Mouse (Mus musculus): Measurements from ENCODE around the gene Ell. TPM values are rescaled to one million over a fixed set of nuclear protein-coding genes. Genes with fewer than 3 reads are reported as not detected.

The Ell gene
- polyA plus RNA-seq, 1 experiment from 2014 or later: 17.8 TPM

- H3K9me3 ChIP-seq (ENCODE audit: control insufficient read depth, low read length): no peaks in the 10 kb centered on the region
- ATAC-seq (ENCODE audit: low read depth): no peak
- no peak overlapping the region for H3K4me3 ChIP-seq (ENCODE audit: low read depth, low read length)
- H3K36me3 ChIP-seq (ENCODE audit: control insufficient read depth, insufficient read depth, low read length): no peaks in the 10 kb centered on the region
- no peaks in the 10 kb centered on the region for H3K27me3 ChIP-seq (ENCODE audit: control insufficient read depth, insufficient read depth, low read length)
- no peak overlapping the region for H3K4me2 ChIP-seq (ENCODE audit: low read depth, low read length)
- H3K4me1 ChIP-seq (ENCODE audit: control insufficient read depth, insufficient read depth, low read length): no peaks in the 10 kb centered on the region
- WGBS: 59% methylated on average over 11 of the region's 11 CpGs
- H3K27ac ChIP-seq (ENCODE audit: low read depth, low read length): no peak overlapping the region
- no peak overlapping the region for H3K9ac ChIP-seq (replicated peaks; ENCODE audit: low read depth, low read length)
Observed at GRCm38 (mm10) chr8:70616645-70617044, 77.4 kb downstream of the Ell start.

GRCm38 (mm10) chr8:70617985-70618384 is 78.7 kb downstream of the Ell start:
- Histone ChIP-seq H3K9ac (replicated peaks; ENCODE audit: low read depth, low read length) (no peak overlapping the region), H3K9me3 (ENCODE audit: control insufficient read depth, low read length) (no peaks in the 10 kb centered on the region), H3K4me3 (ENCODE audit: low read depth, low read length) (no peak overlapping the region), H3K4me1 (ENCODE audit: control insufficient read depth, insufficient read depth, low read length) (no peaks in the 10 kb centered on the region), H3K27me3 (ENCODE audit: control insufficient read depth, insufficient read depth, low read length) (no peaks in the 10 kb centered on the region), H3K4me2 (ENCODE audit: low read depth, low read length) (no peak overlapping the region), H3K27ac (ENCODE audit: low read depth, low read length) (no peak overlapping the region), H3K36me3 (ENCODE audit: control insufficient read depth, insufficient read depth, low read length) (no peaks in the 10 kb centered on the region)
- WGBS: 84% methylated on average over 11 of the region's 11 CpGs
- no peak for ATAC-seq (ENCODE audit: low read depth)

- H3K27me3 ChIP-seq (ENCODE audit: control insufficient read depth, insufficient read depth, low read length): no peaks in the 10 kb centered on the region
- H3K4me3 ChIP-seq (ENCODE audit: low read depth, low read length): no peak overlapping the region
- H3K9ac ChIP-seq (replicated peaks; ENCODE audit: low read depth, low read length): no peak overlapping the region
- H3K27ac ChIP-seq (ENCODE audit: low read depth, low read length): no peak overlapping the region
- no peaks in the 10 kb centered on the region for H3K36me3 ChIP-seq (ENCODE audit: control insufficient read depth, insufficient read depth, low read length)
- H3K4me1 ChIP-seq (ENCODE audit: control insufficient read depth, insufficient read depth, low read length): no peaks in the 10 kb centered on the region
- H3K4me2 ChIP-seq (ENCODE audit: low read depth, low read length): no peak overlapping the region
- WGBS: 34% methylated on average over 9 of the region's 9 CpGs
- no peak for ATAC-seq (ENCODE audit: low read depth)
- H3K9me3 ChIP-seq (ENCODE audit: control insufficient read depth, low read length): no peaks in the 10 kb centered on the region
Observed at GRCm38 (mm10) chr8:70618888-70619334, 79.7 kb downstream of the Ell start.

GRCm38 (mm10) chr8:70622220-70622619 is 83.0 kb downstream of the Ell start:
- no peaks in the 10 kb centered on the region for H3K9me3 ChIP-seq (ENCODE audit: control insufficient read depth, low read length)
- no peaks in the 10 kb centered on the region for H3K36me3 ChIP-seq (ENCODE audit: control insufficient read depth, insufficient read depth, low read length)
- H3K27ac ChIP-seq (ENCODE audit: low read depth, low read length): no peak overlapping the region
- no peak overlapping the region for H3K4me3 ChIP-seq (ENCODE audit: low read depth, low read length)
- H3K4me1 ChIP-seq (ENCODE audit: control insufficient read depth, insufficient read depth, low read length): no peaks in the 10 kb centered on the region
- no peaks in the 10 kb centered on the region for H3K27me3 ChIP-seq (ENCODE audit: control insufficient read depth, insufficient read depth, low read length)
- ATAC-seq (ENCODE audit: low read depth): no peak
- WGBS: 67% methylated on average over 3 of the region's 3 CpGs
- no peak overlapping the region for H3K9ac ChIP-seq (replicated peaks; ENCODE audit: low read depth, low read length)
- no peak overlapping the region for H3K4me2 ChIP-seq (ENCODE audit: low read depth, low read length)

GRCm38 (mm10) chr8:70625104-70625503 is 85.8 kb downstream of the Ell start:
- Histone ChIP-seq H3K27me3 (ENCODE audit: control insufficient read depth, insufficient read depth, low read length) (no peaks in the 10 kb centered on the region), H3K9ac (replicated peaks; ENCODE audit: low read depth, low read length) (no peak overlapping the region), H3K4me1 (ENCODE audit: control insufficient read depth, insufficient read depth, low read length) (0 out of 2 replicates have a peak, but pooled peaks cover 7% of the 10 kb centered on the region), H3K27ac (ENCODE audit: low read depth, low read length) (no peak overlapping the region), H3K4me2 (ENCODE audit: low read depth, low read length) (no peak overlapping the region), H3K36me3 (ENCODE audit: control insufficient read depth, insufficient read depth, low read length) (no peaks in the 10 kb centered on the region), H3K9me3 (ENCODE audit: control insufficient read depth, low read length) (no peaks in the 10 kb centered on the region), H3K4me3 (ENCODE audit: low read depth, low read length) (no peak overlapping the region)
- ATAC-seq (ENCODE audit: low read depth): no peak
- 17% methylated on average over 5 of the region's 5 CpGs for WGBS

- Histone ChIP-seq H3K27me3 (ENCODE audit: control insufficient read depth, insufficient read depth, low read length) (peaks cover 4% of the 10 kb centered on the region; the same call in 1 of the 2 replicates), H3K9ac (replicated peaks; ENCODE audit: low read depth, low read length) (no peak overlapping the region), H3K27ac (ENCODE audit: low read depth, low read length) (no peak overlapping the region), H3K36me3 (ENCODE audit: control insufficient read depth, insufficient read depth, low read length) (no peaks in the 10 kb centered on the region), H3K4me1 (ENCODE audit: control insufficient read depth, insufficient read depth, low read length) (0 out of 2 replicates have a peak, but pooled peaks cover 9% of the 10 kb centered on the region), H3K4me3 (ENCODE audit: low read depth, low read length) (no peak overlapping the region), H3K9me3 (ENCODE audit: control insufficient read depth, low read length) (no peaks in the 10 kb centered on the region), H3K4me2 (ENCODE audit: low read depth, low read length) (no peak overlapping the region)
- ATAC-seq (ENCODE audit: low read depth): no peak
- WGBS: 88% methylated on average over 5 of the region's 5 CpGs
Observed at GRCm38 (mm10) chr8:70627041-70627440, 87.8 kb downstream of the Ell start.

- peak overlapping the region; percentile 74; the same call in 1 of the 2 replicates for H3K27ac ChIP-seq (ENCODE audit: low read depth, low read length)
- H3K9ac ChIP-seq (replicated peaks; ENCODE audit: low read depth, low read length): peak overlapping the region; percentile 59; the same call in 1 of the 2 replicates
- 55% methylated on average over 7 of the region's 7 CpGs for WGBS
- peak overlapping the region; percentile 38 for H3K4me3 ChIP-seq (ENCODE audit: low read depth, low read length)
- no peaks in the 10 kb centered on the region for H3K36me3 ChIP-seq (ENCODE audit: control insufficient read depth, insufficient read depth, low read length)
- H3K9me3 ChIP-seq (ENCODE audit: control insufficient read depth, low read length): no peaks in the 10 kb centered on the region
- peak overlapping the region; percentile 61 for H3K4me2 ChIP-seq (ENCODE audit: low read depth, low read length)
- H3K4me1 ChIP-seq (ENCODE audit: control insufficient read depth, insufficient read depth, low read length): 0 out of 2 replicates have a peak, but pooled peaks cover 9% of the 10 kb centered on the region
- peak; percentile 2; the same call in 1 of the 2 replicates for ATAC-seq (ENCODE audit: low read depth)
- H3K27me3 ChIP-seq (ENCODE audit: control insufficient read depth, insufficient read depth, low read length): peaks cover 4% of the 10 kb centered on the region; the same call in 1 of the 2 replicates
Observed at GRCm38 (mm10) chr8:70628986-70629490, 89.8 kb downstream of the Ell start.

GRCm38 (mm10) chr8:70629574-70630531 is 90.6 kb downstream of the Ell start:
- H3K4me3 ChIP-seq (ENCODE audit: low read depth, low read length): peak overlapping the region; percentile 38
- H3K27ac ChIP-seq (ENCODE audit: low read depth, low read length): peak overlapping the region; percentile 74
- H3K4me1 ChIP-seq (ENCODE audit: control insufficient read depth, insufficient read depth, low read length): 0 out of 2 replicates have a peak, but pooled peaks cover 9% of the 10 kb centered on the region
- under 1% methylated on average over 60 of the region's 60 CpGs for WGBS
- ATAC-seq (ENCODE audit: low read depth): peak; percentile 93
- peak overlapping the region; percentile 59; the same call in 1 of the 2 replicates for H3K9ac ChIP-seq (replicated peaks; ENCODE audit: low read depth, low read length)
- no peaks in the 10 kb centered on the region for H3K9me3 ChIP-seq (ENCODE audit: control insufficient read depth, low read length)
- H3K36me3 ChIP-seq (ENCODE audit: control insufficient read depth, insufficient read depth, low read length): no peaks in the 10 kb centered on the region
- H3K27me3 ChIP-seq (ENCODE audit: control insufficient read depth, insufficient read depth, low read length): peaks cover 4% of the 10 kb centered on the region; the same call in 1 of the 2 replicates
- H3K4me2 ChIP-seq (ENCODE audit: low read depth, low read length): peak overlapping the region; percentile 61
